Mouse (Mus musculus) cerebellum, adult 2 months (tissue): ENCODE results near the gene Rnf31.

ENCODE experiments used
- CTCF ChIP-seq: fragments of 200-500 bp; IDR thresholded peaks from 2 replicates; pipeline ENCODE4 v1.5.1; 2011; ENCODE audit warnings: low read depth, mild to moderate bottlenecking, control low read depth, low read length, moderate library complexity, borderline replicate concordance; ENCODE audit not compliant: insufficient read depth
- POLR2A ChIP-seq: fragments of 200-500 bp; IDR thresholded peaks from 2 replicates; pipeline ENCODE4 v1.6.1; 2011; ENCODE audit warnings: low read length, control low read depth, borderline replicate concordance; ENCODE audit not compliant: insufficient read depth

DNA sequence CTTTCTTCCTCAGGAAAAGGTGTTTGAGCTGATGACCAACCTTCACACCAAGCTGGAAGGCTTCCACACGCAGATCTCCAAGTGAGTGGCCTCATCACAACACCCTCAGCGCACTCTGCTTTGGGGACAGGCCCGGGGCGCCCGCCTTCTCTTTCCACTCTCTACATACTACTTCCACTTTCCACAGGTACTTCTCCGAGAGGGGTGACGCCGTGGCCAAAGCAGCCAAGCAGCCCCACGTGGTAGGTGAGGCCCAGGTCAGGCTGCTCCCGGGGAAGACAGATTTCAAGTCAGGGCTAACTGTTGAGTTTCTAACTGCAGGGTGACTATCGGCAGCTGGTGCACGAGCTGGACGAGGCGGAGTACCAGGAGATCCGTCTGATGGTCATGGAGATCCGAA, 10.8 kb upstream of the Rnf31 start:
- TF ChIP-seq CTCF (no peak), POLR2A (no peak)
